Mouse (Mus musculus) neural tube, embryonic 15.5 days (tissue): Measurements from ENCODE around the gene Akap7. TPM values are rescaled to one million over a fixed set of nuclear protein-coding genes. Genes with fewer than 3 reads are reported as not detected.

Source experiments
- ATAC-seq: fragments of 200-750 bp; cut with Nextera tagmentation; 2 replicates; pipeline ENCODE4 v1.8.0; 2017; ENCODE audit warnings: mild to moderate bottlenecking, moderate TSS enrichment, moderate library complexity; ENCODE audit not compliant: low FRiP score
- H3K27ac ChIP-seq: fragments of 300-500 bp; sonication (generic); replicated peaks from 2 replicates; pipeline ENCODE4 v1.5.1; 2015; ENCODE audit warnings: mild to moderate bottlenecking, inconsistent platforms
- H3K27me3 ChIP-seq: fragments of 300-500 bp; sonication (generic); replicated peaks from 2 replicates; pipeline ENCODE4 v1.6.1; 2015; ENCODE audit warnings: inconsistent platforms
- H3K36me3 ChIP-seq: fragments of 300-500 bp; sonication (generic); 2 replicates; pipeline ENCODE4 v1.6.1; 2015; ENCODE audit warnings: inconsistent platforms
- H3K4me1 ChIP-seq: fragments of 300-500 bp; sonication (generic); 2 replicates; pipeline ENCODE4 v1.6.1; 2015; ENCODE audit warnings: inconsistent platforms
- H3K4me2 ChIP-seq: fragments of 300-500 bp; sonication (generic); 2 replicates; pipeline ENCODE4 v1.6.1; 2015; ENCODE audit warnings: inconsistent platforms, mild to moderate bottlenecking, moderate library complexity
- H3K4me3 ChIP-seq: fragments of 300-500 bp; sonication (generic); replicated peaks from 2 replicates; pipeline ENCODE4 v1.5.1; 2015; ENCODE audit warnings: mild to moderate bottlenecking, inconsistent platforms
- H3K9ac ChIP-seq: fragments of 300-500 bp; sonication (generic); replicated peaks from 2 replicates; pipeline ENCODE4 v1.6.1; 2015; ENCODE audit warnings: mild to moderate bottlenecking, inconsistent platforms
- H3K9me3 ChIP-seq: fragments of 300-500 bp; sonication (generic); replicated peaks from 2 replicates; pipeline ENCODE4 v1.6.1; 2016; ENCODE audit warnings: inconsistent platforms
- WGBS: fragments of 180-500 bp; shearing (Covaris S2); methylation state at CpG from one replicate; pipeline ENCODE4 v1.1.7; 2015; ENCODE audit warnings: mixed read lengths; 5-methylcytosine and 5-hydroxymethylcytosine counted together
- polyA plus RNA-seq: library from polyadenylated mRNA; unstranded; fragments of >200 nt; fragmentation: Nextera tagmentation; extraction: Ambion mirVana; gene quantifications from 2 replicates; pipeline ENCODE4 v1.2.1, GENCODE M21; 2015

The Akap7 gene
- polyA plus RNA-seq, 1 experiment from 2014 or later: 53.0 TPM

DNA sequence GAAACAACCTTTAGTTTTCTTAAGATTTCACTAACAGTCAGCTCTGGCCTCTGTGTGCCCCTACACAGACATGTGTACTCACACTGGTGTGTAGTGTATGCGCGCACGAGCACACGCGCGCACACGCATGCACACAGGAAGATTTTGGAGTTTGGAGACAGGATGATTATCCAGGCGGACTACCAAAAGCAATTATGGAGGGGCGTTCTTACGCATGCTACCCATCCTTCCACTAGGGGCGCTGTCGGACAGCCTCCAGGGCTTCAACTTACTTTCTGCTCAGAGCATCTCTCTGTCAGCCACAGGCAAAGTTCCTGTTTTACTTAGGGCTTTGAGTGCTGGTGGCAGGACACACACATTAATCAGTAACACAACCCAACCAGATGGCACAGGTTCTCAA is 57.6 kb downstream of the Akap7 start:
- Histone ChIP-seq H3K9me3 (no peaks in the 10 kb centered on the region), H3K36me3 (no peaks in the 10 kb centered on the region), H3K27ac (no peak overlapping the region), H3K9ac (no peak overlapping the region), H3K4me2 (no peak overlapping the region), H3K4me1 (no peaks in the 10 kb centered on the region), H3K4me3 (no peak overlapping the region), H3K27me3 (no peaks in the 10 kb centered on the region)
- ATAC-seq: no peak
- 50% methylated on average over 12 of the region's 12 CpGs for WGBS

DNA sequence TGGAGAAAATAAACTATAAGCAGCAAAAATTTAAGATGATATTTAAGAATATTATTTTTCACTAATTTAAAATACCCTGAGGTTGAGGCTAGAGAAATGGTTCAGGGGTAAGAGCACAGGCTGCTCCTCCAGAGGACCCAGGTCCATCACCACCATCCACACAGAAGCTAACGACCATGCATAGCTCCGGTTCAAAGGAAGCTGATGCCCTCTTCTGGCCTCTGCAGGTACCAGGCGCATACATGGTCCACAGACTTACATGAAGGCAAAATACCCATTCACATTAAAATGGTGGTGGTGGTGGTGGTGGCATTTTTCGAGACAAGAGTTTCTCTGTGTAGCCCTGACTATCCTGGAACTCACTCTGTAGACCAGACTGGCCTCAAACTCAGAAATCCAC is 61.5 kb downstream of the Akap7 start:
- Histone ChIP-seq H3K4me3 (no peak overlapping the region), H3K27ac (no peak overlapping the region), H3K9me3 (no peaks in the 10 kb centered on the region), H3K9ac (no peak overlapping the region), H3K27me3 (no peaks in the 10 kb centered on the region), H3K4me2 (no peak overlapping the region), H3K36me3 (no peaks in the 10 kb centered on the region), H3K4me1 (no peaks in the 10 kb centered on the region)
- ATAC-seq: no peak; the same call in 1 of the 2 replicates
- 55% methylated on average over 4 of the region's 4 CpGs for WGBS

DNA sequence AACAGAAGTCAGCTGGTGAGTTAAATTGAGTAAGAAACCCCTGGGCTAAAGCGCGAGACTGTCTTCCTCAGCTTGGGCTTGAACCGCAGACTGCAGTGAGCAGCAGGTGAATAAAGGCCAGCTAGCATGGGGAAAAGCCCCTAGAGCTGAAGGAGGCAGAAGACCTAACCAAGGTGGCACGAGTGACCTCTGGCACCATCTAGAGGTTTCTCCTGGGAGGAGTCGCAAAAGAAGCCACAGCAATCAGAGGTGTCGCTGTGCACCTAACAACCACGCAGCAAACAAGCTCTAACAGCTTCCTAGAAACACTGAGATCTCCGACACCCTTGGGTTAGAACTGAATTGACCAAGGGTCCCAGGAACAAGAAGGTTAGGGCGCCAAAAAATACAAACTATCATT is 68.5 kb downstream of the Akap7 start:
- Histone ChIP-seq H3K4me2 (no peak overlapping the region), H3K36me3 (no peaks in the 10 kb centered on the region), H3K27ac (no peak overlapping the region), H3K9ac (no peak overlapping the region), H3K4me3 (no peak overlapping the region), H3K27me3 (no peaks in the 10 kb centered on the region), H3K4me1 (no peaks in the 10 kb centered on the region), H3K9me3 (no peaks in the 10 kb centered on the region)
- 31% methylated on average over 9 of the region's 9 CpGs for WGBS
- peak; percentile 50; the same call in 1 of the 2 replicates for ATAC-seq

DNA sequence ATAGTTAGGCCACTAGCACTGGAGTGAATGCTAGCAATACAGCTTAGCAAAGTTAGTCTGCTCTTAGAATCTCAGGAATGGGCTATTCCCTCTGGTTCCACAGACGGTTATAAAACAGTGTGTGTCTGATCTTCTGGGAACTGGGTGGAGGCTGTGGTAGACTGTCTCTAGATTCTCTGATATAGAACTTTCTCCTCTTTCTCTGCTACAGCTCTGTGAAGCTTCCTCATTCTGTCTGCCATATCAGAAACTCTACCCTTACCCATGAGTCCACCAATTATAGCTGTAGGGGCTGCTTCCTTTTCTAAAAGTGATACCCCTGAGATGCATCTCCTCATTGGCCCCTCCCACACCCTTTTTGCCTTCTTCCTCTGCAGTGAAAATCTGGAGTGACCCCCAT is 73.6 kb downstream of the Akap7 start:
- 83% methylated on average over 1 of the region's 1 CpGs for WGBS
- Histone ChIP-seq H3K36me3 (no peaks in the 10 kb centered on the region), H3K4me2 (no peak overlapping the region), H3K9ac (no peak overlapping the region), H3K4me1 (no peaks in the 10 kb centered on the region; the same call in 1 of the 2 replicates), H3K27me3 (no peaks in the 10 kb centered on the region), H3K9me3 (no peaks in the 10 kb centered on the region), H3K27ac (no peak overlapping the region), H3K4me3 (no peak overlapping the region)
- no peak for ATAC-seq

DNA sequence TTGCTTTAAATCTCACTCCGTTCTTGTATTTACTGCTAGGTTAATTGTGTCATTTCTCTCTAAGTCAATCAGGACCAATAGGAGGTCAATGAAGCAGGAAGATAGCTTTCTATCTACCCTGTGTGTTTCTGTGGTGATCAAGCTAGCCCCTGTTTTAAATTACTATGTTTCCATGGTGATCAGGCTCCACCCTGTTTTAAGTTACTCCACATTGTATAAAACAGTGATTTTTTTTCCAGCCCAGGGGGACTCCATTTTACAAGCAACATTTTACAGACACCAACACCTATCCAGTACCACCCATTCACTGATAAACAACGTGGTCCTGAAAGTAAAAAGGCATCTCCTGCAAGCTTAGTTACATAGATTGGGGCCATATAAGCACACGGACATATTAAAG is 75.0 kb downstream of the Akap7 start:
- Histone ChIP-seq H3K9me3 (no peaks in the 10 kb centered on the region), H3K4me3 (no peak overlapping the region), H3K9ac (no peak overlapping the region), H3K4me2 (no peak overlapping the region), H3K36me3 (no peaks in the 10 kb centered on the region), H3K27me3 (no peaks in the 10 kb centered on the region), H3K27ac (no peak overlapping the region), H3K4me1 (no peaks in the 10 kb centered on the region; the same call in 1 of the 2 replicates)
- no peak for ATAC-seq
- 42% methylated on average over 3 of the region's 3 CpGs for WGBS

DNA sequence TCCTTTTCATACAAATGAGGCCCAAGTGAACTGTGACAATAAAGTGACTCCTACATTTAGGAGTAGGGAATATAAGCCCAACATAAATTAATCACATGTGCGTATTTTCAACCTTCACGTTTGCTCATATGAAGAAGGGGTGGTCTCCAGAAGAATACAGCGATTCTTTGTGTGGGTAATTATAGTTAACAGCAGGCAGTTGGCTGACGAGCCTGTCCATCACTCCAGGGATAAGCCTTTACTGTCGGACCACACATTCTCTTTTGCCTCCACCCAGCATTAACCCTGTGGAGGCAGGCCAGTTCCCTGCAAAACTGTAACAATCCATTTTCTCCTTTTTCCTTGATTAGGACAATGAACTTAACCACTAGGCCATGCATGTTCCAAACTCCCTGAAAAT is 76.3 kb downstream of the Akap7 start:
- no peaks in the 10 kb centered on the region for H3K9me3 ChIP-seq
- H3K4me2 ChIP-seq: no peak overlapping the region
- H3K36me3 ChIP-seq: no peaks in the 10 kb centered on the region
- no peak overlapping the region for H3K9ac ChIP-seq
- WGBS: 31% methylated on average over 5 of the region's 5 CpGs
- H3K4me3 ChIP-seq: no peak overlapping the region
- H3K27ac ChIP-seq: no peak overlapping the region
- H3K4me1 ChIP-seq: no peaks in the 10 kb centered on the region; the same call in 1 of the 2 replicates
- no peak for ATAC-seq
- H3K27me3 ChIP-seq: no peaks in the 10 kb centered on the region

DNA sequence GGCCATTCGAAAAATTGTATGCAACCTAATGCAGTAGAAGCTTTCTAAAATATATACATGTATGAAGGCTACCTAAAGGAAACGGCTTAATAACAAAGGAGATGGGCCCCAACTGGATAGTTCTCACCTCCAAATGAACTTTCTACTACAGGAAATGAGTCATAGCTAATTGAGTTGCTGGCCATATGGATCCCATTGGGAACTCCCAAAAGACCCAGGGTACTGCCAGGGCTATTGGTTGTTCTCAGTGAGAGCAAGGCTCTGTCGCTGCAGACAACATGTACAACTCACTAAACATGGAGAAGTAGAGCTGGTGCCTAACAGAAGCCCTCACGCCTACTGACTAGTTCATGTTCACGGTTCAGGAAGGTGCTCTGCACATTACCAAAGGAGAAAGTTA is 83.3 kb downstream of the Akap7 start:
- H3K27ac ChIP-seq: no peak overlapping the region
- no peaks in the 10 kb centered on the region for H3K27me3 ChIP-seq
- 79% methylated on average over 5 of the region's 5 CpGs for whole genome bisulfite sequencing
- no peak for ATAC-seq
- H3K4me3 ChIP-seq: no peak overlapping the region
- H3K4me2 ChIP-seq: no peak overlapping the region
- no peak overlapping the region for H3K9ac ChIP-seq
- no peaks in the 10 kb centered on the region for H3K9me3 ChIP-seq
- H3K36me3 ChIP-seq: no peaks in the 10 kb centered on the region
- peaks cover under 1% of the 10 kb centered on the region; the same call in 1 of the 2 replicates for H3K4me1 ChIP-seq

DNA sequence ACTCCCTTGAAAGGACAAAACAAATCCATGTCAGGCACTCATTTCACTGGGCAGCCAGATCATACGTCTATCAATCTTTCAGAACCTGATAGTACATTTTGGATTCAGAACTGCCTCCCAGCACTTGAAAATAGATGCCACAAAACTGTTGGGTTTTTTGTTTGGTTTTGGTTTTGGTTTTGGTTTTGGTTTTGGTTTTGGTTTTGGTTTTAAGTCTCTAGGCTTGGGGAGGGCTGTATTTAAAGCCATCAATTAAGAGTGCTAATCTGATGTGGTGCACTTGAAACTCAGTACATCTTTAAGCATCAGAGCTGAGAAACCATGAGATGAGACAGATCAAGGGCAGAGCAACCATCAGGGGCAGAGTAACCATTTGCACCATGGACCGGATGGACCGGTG is 86.9 kb downstream of the Akap7 start:
- Histone ChIP-seq H3K27me3 (no peaks in the 10 kb centered on the region), H3K4me3 (no peak overlapping the region), H3K36me3 (no peaks in the 10 kb centered on the region), H3K4me2 (no peak overlapping the region), H3K27ac (no peak overlapping the region), H3K9ac (no peak overlapping the region), H3K4me1 (peaks cover 3% of the 10 kb centered on the region; the same call in 1 of the 2 replicates), H3K9me3 (no peaks in the 10 kb centered on the region)
- 93% methylated on average over 3 of the region's 3 CpGs for WGBS
- no peak for ATAC-seq

DNA sequence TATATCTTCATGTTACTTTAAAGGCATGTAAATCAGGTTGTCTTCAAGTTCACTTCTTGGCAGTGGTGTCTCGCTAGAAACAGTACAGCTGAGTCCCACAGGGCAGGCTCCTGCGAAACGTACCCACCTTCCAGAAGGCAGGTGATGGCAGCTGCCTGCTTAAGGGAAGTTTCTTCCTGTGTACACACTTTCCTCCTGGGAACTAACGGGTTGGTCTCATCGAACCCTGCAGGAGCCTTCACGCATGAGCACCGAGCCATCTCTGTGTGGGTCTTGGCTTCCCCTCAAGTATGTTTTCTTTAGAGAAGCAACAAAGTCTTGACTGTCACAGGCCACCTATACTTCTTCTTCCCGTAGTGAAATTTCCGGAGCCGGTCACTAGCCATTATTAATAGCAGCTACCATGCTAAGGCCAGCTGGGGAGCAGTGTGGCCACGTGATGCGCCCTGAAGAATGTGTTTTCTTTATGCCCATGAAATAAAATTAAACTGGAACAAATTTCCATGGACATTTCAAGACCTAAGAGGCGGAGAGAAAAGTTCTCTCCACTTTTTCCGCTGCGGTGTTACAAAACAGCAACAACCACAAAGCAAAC is 87.7 kb downstream of the Akap7 start:
- Histone ChIP-seq H3K4me3 (no peak overlapping the region), H3K4me2 (no peak overlapping the region), H3K9me3 (no peaks in the 10 kb centered on the region), H3K4me1 (peaks cover 3% of the 10 kb centered on the region; the same call in 1 of the 2 replicates), H3K9ac (no peak overlapping the region), H3K27ac (no peak overlapping the region), H3K36me3 (no peaks in the 10 kb centered on the region), H3K27me3 (no peaks in the 10 kb centered on the region)
- WGBS: 63% methylated on average over 15 of the region's 15 CpGs
- no peak for ATAC-seq

DNA sequence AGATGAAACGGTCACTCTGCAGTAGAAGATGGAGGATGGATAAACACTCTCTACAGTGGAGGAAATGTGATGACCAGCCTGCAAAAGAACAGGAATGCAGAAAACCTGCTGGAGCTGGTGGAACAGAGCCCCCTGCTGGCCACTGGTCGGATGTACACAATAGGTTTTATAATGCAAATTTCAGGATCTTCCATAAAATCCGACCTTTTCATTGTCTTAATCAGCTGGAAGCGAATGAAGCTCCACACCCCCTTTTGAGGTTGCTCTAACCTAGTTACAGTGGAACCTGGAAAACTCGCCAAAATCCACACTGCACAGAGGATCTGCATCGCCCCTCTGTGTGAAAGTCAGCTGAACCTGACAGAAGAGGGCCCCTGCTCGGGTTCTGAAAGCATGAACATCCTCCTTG is 88.4 kb downstream of the Akap7 start:
- H3K4me3 ChIP-seq: peak overlapping the region; percentile 19; the same call in 1 of the 2 replicates
- ATAC-seq: peak; percentile 91

DNA sequence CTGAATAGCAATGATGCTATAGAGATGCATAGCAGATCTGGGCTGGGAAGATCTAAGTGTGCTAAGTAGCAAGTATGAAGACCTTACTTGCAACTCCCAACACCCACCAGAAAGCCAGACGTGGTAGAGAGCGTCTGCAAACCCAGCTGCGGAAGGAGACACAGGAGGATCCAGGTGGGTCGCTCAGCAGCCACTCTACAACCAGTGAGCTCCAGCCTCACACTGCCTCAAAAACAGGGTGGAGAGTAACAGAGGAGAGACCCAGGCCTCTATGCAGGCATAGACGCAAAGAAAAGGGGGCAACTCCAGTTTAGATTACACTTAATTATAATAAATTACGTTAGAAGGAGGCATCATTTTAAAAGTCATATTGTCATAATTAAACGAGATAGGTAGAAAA is 88.9 kb downstream of the Akap7 start:
- Histone ChIP-seq H3K9ac (no peak overlapping the region), H3K27ac (no peak overlapping the region), H3K4me3 (no peak overlapping the region), H3K36me3 (no peaks in the 10 kb centered on the region), H3K4me1 (peaks cover 3% of the 10 kb centered on the region; the same call in 1 of the 2 replicates), H3K27me3 (no peaks in the 10 kb centered on the region), H3K4me2 (no peak overlapping the region), H3K9me3 (no peaks in the 10 kb centered on the region)
- peak; percentile 29; the same call in 1 of the 2 replicates for ATAC-seq
- 71% methylated on average over 7 of the region's 7 CpGs for WGBS

More for the DNA sequence above, 88.4 kb downstream of the Akap7 start:
- Histone ChIP-seq H3K4me1 (peaks cover 3% of the 10 kb centered on the region; the same call in 1 of the 2 replicates), H3K9me3 (no peaks in the 10 kb centered on the region), H3K36me3 (no peaks in the 10 kb centered on the region), H3K27ac (no peak overlapping the region), H3K4me2 (peak overlapping the region; percentile 48), H3K9ac (peak overlapping the region; percentile 38; the same call in 1 of the 2 replicates), H3K27me3 (no peaks in the 10 kb centered on the region)
- WGBS: 9% methylated on average over 7 of the region's 7 CpGs

DNA sequence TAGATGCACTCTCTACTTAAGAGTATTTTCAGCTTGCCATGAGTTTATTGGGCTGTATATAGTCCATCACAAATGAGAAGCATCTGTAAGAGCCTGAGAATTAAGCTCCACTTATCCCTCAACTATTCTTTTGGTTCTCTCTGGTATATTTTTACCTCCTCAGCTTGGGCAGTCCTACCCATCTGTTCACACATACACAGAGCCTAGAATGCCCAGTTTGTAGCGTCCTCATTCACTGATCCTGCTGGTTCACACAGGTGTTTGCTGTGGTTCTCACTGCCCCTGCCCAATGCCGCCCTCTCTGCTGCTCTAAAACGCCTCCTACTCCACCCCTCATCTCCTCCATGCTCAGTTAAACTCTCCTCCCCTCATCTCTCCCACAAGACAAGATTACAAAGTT is 91.7 kb downstream of the Akap7 start:
- Histone ChIP-seq H3K4me1 (peaks cover 3% of the 10 kb centered on the region; the same call in 1 of the 2 replicates), H3K36me3 (no peaks in the 10 kb centered on the region), H3K27me3 (no peaks in the 10 kb centered on the region), H3K4me2 (no peak overlapping the region), H3K9ac (no peak overlapping the region), H3K27ac (no peak overlapping the region), H3K4me3 (no peak overlapping the region), H3K9me3 (no peaks in the 10 kb centered on the region)
- 82% methylated on average over 3 of the region's 3 CpGs for WGBS
- no peak for ATAC-seq
